Mouse (Mus musculus): ENCODE measurements around the gene Myo1e. TPM values are rescaled to one million over a fixed set of nuclear protein-coding genes. Genes with fewer than 3 reads are reported as not detected.

The Myo1e gene
- polyA plus RNA-seq, 1 experiment from 2014 or later, result 10.0 TPM

- Histone ChIP-seq H3K4me2 (replicated peaks; ENCODE audit: low read depth, low read length) (no peak overlapping the region), H3K27me3 (ENCODE audit: control insufficient read depth, insufficient read depth, low read length) (no peaks in the 10 kb centered on the region), H3K27ac (ENCODE audit: low read depth, low read length) (no peak overlapping the region), H3K4me1 (replicated peaks; ENCODE audit: control insufficient read depth, insufficient read depth, low read length) (no peaks in the 10 kb centered on the region), H3K9me3 (ENCODE audit: control insufficient read depth, low read length) (no peaks in the 10 kb centered on the region), H3K36me3 (ENCODE audit: control insufficient read depth, insufficient read depth, low read length) (no peaks in the 10 kb centered on the region), H3K4me3 (ENCODE audit: low read depth, low read length) (no peak overlapping the region), H3K9ac (ENCODE audit: low read depth, low read length) (no peak overlapping the region)
- WGBS, result 87% methylated on average over 4 of the region's 4 CpGs
- ATAC-seq (ENCODE audit: low FRiP score), result no peak
- no peak for DNase-seq (ENCODE audit: low spot score)
Observed at GRCm38 (mm10) chr9:70242112-70242862, 35.1 kb downstream of the Myo1e start.

DNA sequence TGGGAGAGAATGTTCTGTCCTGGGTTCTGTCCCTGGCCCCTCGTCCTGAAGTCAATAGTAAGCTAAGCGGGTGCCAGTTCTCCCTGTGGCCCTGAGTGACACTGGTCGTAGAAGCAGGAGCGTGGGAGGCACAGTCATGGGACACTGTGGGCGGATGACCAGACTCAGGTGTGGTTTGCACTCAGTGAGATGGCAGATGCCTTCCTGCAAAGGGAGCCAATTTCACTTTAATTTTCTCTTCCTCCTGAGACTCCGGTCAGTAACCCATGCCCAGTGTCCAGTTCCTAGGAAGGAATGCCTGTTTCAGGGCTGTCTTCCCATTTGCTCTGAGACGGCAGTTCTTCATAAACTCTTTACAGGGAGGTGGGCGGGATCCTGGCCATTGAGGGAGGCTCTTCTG lies 36.1 kb downstream of the Myo1e start:
- H3K4me3 ChIP-seq (ENCODE audit: low read depth, low read length), result no peak overlapping the region

GRCm38 (mm10) chr9:70243708-70244107 lies 36.6 kb downstream of the Myo1e start:
- WGBS, result 82% methylated on average over 2 of the region's 2 CpGs
- Histone ChIP-seq H3K4me1 (replicated peaks; ENCODE audit: control insufficient read depth, insufficient read depth, low read length) (no peaks in the 10 kb centered on the region), H3K4me3 (ENCODE audit: low read depth, low read length) (no peak overlapping the region), H3K27ac (ENCODE audit: low read depth, low read length) (no peak overlapping the region), H3K9me3 (ENCODE audit: control insufficient read depth, low read length) (no peaks in the 10 kb centered on the region), H3K9ac (ENCODE audit: low read depth, low read length) (no peak overlapping the region), H3K36me3 (ENCODE audit: control insufficient read depth, insufficient read depth, low read length) (no peaks in the 10 kb centered on the region), H3K4me2 (replicated peaks; ENCODE audit: low read depth, low read length) (no peak overlapping the region), H3K27me3 (ENCODE audit: control insufficient read depth, insufficient read depth, low read length) (no peaks in the 10 kb centered on the region)
- ATAC-seq (ENCODE audit: low FRiP score), result no peak
- DNase-seq (ENCODE audit: low spot score), result no peak

More for the DNA sequence above, 36.1 kb downstream of the Myo1e start:
- ATAC-seq (ENCODE audit: low FRiP score) (no peak), DNase-seq (ENCODE audit: low spot score) (no peak)
- no peaks in the 10 kb centered on the region for H3K4me1 ChIP-seq (replicated peaks; ENCODE audit: control insufficient read depth, insufficient read depth, low read length)
- no peak overlapping the region for H3K4me2 ChIP-seq (replicated peaks; ENCODE audit: low read depth, low read length)
- no peaks in the 10 kb centered on the region for H3K36me3 ChIP-seq (ENCODE audit: control insufficient read depth, insufficient read depth, low read length)
- H3K9me3 ChIP-seq (ENCODE audit: control insufficient read depth, low read length), result no peaks in the 10 kb centered on the region
- H3K27me3 ChIP-seq (ENCODE audit: control insufficient read depth, insufficient read depth, low read length), result no peaks in the 10 kb centered on the region
- no peak overlapping the region for H3K27ac ChIP-seq (ENCODE audit: low read depth, low read length)
- 77% methylated on average over 8 of the region's 8 CpGs for WGBS
- no peak overlapping the region for H3K9ac ChIP-seq (ENCODE audit: low read depth, low read length)

GRCm38 (mm10) chr9:70244115-70244514 lies 37.0 kb downstream of the Myo1e start:
- ATAC-seq (ENCODE audit: low FRiP score), result no peak
- 74% methylated on average over 7 of the region's 7 CpGs for WGBS
- Histone ChIP-seq H3K9ac (ENCODE audit: low read depth, low read length) (no peak overlapping the region), H3K27me3 (ENCODE audit: control insufficient read depth, insufficient read depth, low read length) (no peaks in the 10 kb centered on the region), H3K4me2 (replicated peaks; ENCODE audit: low read depth, low read length) (no peak overlapping the region), H3K4me3 (ENCODE audit: low read depth, low read length) (no peak overlapping the region), H3K36me3 (ENCODE audit: control insufficient read depth, insufficient read depth, low read length) (no peaks in the 10 kb centered on the region), H3K27ac (ENCODE audit: low read depth, low read length) (no peak overlapping the region), H3K9me3 (ENCODE audit: control insufficient read depth, low read length) (no peaks in the 10 kb centered on the region), H3K4me1 (replicated peaks; ENCODE audit: control insufficient read depth, insufficient read depth, low read length) (no peaks in the 10 kb centered on the region)
- no peak for DNase-seq (ENCODE audit: low spot score)

DNA sequence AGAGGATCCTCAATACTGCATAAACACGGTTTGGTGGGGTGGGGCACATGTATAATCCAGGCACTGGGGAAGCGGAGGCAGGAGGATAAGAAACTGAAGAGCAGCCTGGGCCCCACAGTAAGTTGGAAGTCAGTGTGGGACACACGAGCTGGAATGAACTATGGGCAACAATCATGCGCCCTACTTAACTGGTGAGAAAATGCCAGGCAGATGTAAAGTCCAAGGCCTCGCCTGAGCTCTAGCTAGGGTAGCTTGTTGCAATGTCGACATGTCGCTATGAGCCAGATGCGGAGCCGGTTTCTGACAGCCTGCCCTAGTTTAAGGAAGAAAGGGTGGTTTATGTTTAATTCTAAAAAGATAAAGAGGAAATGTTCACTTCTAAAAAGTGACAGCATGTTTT lies 37.9 kb downstream of the Myo1e start:
- DNase-seq (ENCODE audit: low spot score) (no peak), ATAC-seq (ENCODE audit: low FRiP score) (no peak)
- Histone ChIP-seq H3K9me3 (ENCODE audit: control insufficient read depth, low read length) (no peaks in the 10 kb centered on the region), H3K36me3 (ENCODE audit: control insufficient read depth, insufficient read depth, low read length) (no peaks in the 10 kb centered on the region), H3K4me1 (replicated peaks; ENCODE audit: control insufficient read depth, insufficient read depth, low read length) (no peaks in the 10 kb centered on the region), H3K9ac (ENCODE audit: low read depth, low read length) (no peak overlapping the region), H3K27ac (ENCODE audit: low read depth, low read length) (no peak overlapping the region), H3K4me3 (ENCODE audit: low read depth, low read length) (no peak overlapping the region), H3K4me2 (replicated peaks; ENCODE audit: low read depth, low read length) (no peak overlapping the region), H3K27me3 (ENCODE audit: control insufficient read depth, insufficient read depth, low read length) (no peaks in the 10 kb centered on the region)
- 94% methylated on average over 9 of the region's 9 CpGs for WGBS

- Histone ChIP-seq H3K4me3 (ENCODE audit: low read depth, low read length) (no peak overlapping the region), H3K27ac (ENCODE audit: low read depth, low read length) (no peak overlapping the region), H3K36me3 (ENCODE audit: control insufficient read depth, insufficient read depth, low read length) (no peaks in the 10 kb centered on the region), H3K4me2 (replicated peaks; ENCODE audit: low read depth, low read length) (no peak overlapping the region), H3K9me3 (ENCODE audit: control insufficient read depth, low read length) (no peaks in the 10 kb centered on the region), H3K27me3 (ENCODE audit: control insufficient read depth, insufficient read depth, low read length) (no peaks in the 10 kb centered on the region), H3K9ac (ENCODE audit: low read depth, low read length) (no peak overlapping the region), H3K4me1 (replicated peaks; ENCODE audit: control insufficient read depth, insufficient read depth, low read length) (no peaks in the 10 kb centered on the region)
- no peak for ATAC-seq (ENCODE audit: low FRiP score)
- no peak for DNase-seq (ENCODE audit: low spot score)
- WGBS, result 70% methylated on average over 10 of the region's 10 CpGs
Observed at GRCm38 (mm10) chr9:70246427-70246826, 39.3 kb downstream of the Myo1e start.

- Histone ChIP-seq H3K9me3 (ENCODE audit: control insufficient read depth, low read length) (no peaks in the 10 kb centered on the region), H3K4me2 (replicated peaks; ENCODE audit: low read depth, low read length) (no peak overlapping the region), H3K4me3 (ENCODE audit: low read depth, low read length) (no peak overlapping the region), H3K27me3 (ENCODE audit: control insufficient read depth, insufficient read depth, low read length) (no peaks in the 10 kb centered on the region), H3K27ac (ENCODE audit: low read depth, low read length) (no peak overlapping the region), H3K4me1 (replicated peaks; ENCODE audit: control insufficient read depth, insufficient read depth, low read length) (no peaks in the 10 kb centered on the region), H3K36me3 (ENCODE audit: control insufficient read depth, insufficient read depth, low read length) (no peaks in the 10 kb centered on the region), H3K9ac (ENCODE audit: low read depth, low read length) (no peak overlapping the region)
- DNase-seq (ENCODE audit: low spot score), result no peak
- no peak for ATAC-seq (ENCODE audit: low FRiP score)
- WGBS, result 88% methylated on average over 6 of the region's 6 CpGs
Observed at GRCm38 (mm10) chr9:70248046-70248445, 40.9 kb downstream of the Myo1e start.

- no peaks in the 10 kb centered on the region for H3K36me3 ChIP-seq (ENCODE audit: control insufficient read depth, insufficient read depth, low read length)
- no peak overlapping the region for H3K4me3 ChIP-seq (ENCODE audit: low read depth, low read length)
- H3K9ac ChIP-seq (ENCODE audit: low read depth, low read length), result no peak overlapping the region
- no peaks in the 10 kb centered on the region for H3K9me3 ChIP-seq (ENCODE audit: control insufficient read depth, low read length)
- no peak overlapping the region for H3K4me2 ChIP-seq (replicated peaks; ENCODE audit: low read depth, low read length)
- WGBS, result 90% methylated on average over 4 of the region's 4 CpGs
- no peak for ATAC-seq (ENCODE audit: low FRiP score)
- no peak overlapping the region for H3K27ac ChIP-seq (ENCODE audit: low read depth, low read length)
- no peaks in the 10 kb centered on the region for H3K4me1 ChIP-seq (replicated peaks; ENCODE audit: control insufficient read depth, insufficient read depth, low read length)
- H3K27me3 ChIP-seq (ENCODE audit: control insufficient read depth, insufficient read depth, low read length), result no peaks in the 10 kb centered on the region
- DNase-seq (ENCODE audit: low spot score), result no peak
Observed at GRCm38 (mm10) chr9:70248826-70249225, 41.7 kb downstream of the Myo1e start.

- Histone ChIP-seq H3K4me3 (ENCODE audit: low read depth, low read length) (no peak overlapping the region), H3K27me3 (ENCODE audit: control insufficient read depth, insufficient read depth, low read length) (no peaks in the 10 kb centered on the region), H3K4me2 (replicated peaks; ENCODE audit: low read depth, low read length) (no peak overlapping the region), H3K36me3 (ENCODE audit: control insufficient read depth, insufficient read depth, low read length) (no peaks in the 10 kb centered on the region), H3K4me1 (replicated peaks; ENCODE audit: control insufficient read depth, insufficient read depth, low read length) (no peaks in the 10 kb centered on the region), H3K9ac (ENCODE audit: low read depth, low read length) (no peak overlapping the region), H3K9me3 (ENCODE audit: control insufficient read depth, low read length) (no peaks in the 10 kb centered on the region), H3K27ac (ENCODE audit: low read depth, low read length) (no peak overlapping the region)
- ATAC-seq (ENCODE audit: low FRiP score) (no peak), DNase-seq (ENCODE audit: low spot score) (no peak)
- WGBS, result 79% methylated on average over 12 of the region's 12 CpGs
Observed at GRCm38 (mm10) chr9:70249881-70250681, 42.9 kb downstream of the Myo1e start.

Measured in hindbrain, embryonic 11.5 days (tissue).